Mouse (Mus musculus) embryo, embryonic 11 days (tissue): ENCODE results near the gene Snw1.

Experiments used
- DNase-seq: peaks from one replicate; pipeline ENCODE4 v3.0.0-alpha.2; 2015

The Snw1 gene

GRCm38 (mm10) chr12:87421708-87422507 is 50.2 kb downstream of the Snw1 start:
- no peak for DNase-seq

GRCm38 (mm10) chr12:87419974-87420485 is 52.0 kb downstream of the Snw1 start:
- DNase-seq = no peak

- peak; percentile 45 for DNase-seq
These were observed 53.2 kb downstream of the Snw1 start for GRCm38 (mm10) chr12:87418921-87419320.

GRCm38 (mm10) chr12:87416690-87417089 is 55.4 kb downstream of the Snw1 start:
- peak; percentile 66 for DNase-seq

GRCm38 (mm10) chr12:87415358-87415757 is 56.7 kb downstream of the Snw1 start:
- DNase-seq = no peak

GRCm38 (mm10) chr12:87413179-87413790 is 58.8 kb downstream of the Snw1 start:
- peak; percentile 75 for DNase-seq

GRCm38 (mm10) chr12:87410999-87411398 is 61.1 kb downstream of the Snw1 start:
- no peak for DNase-seq

GRCm38 (mm10) chr12:87409123-87409522 is 63.0 kb downstream of the Snw1 start:
- DNase-seq = no peak

GRCm38 (mm10) chr12:87407869-87408605 is 64.0 kb downstream of the Snw1 start:
- peak; percentile 65 for DNase-seq

GRCm38 (mm10) chr12:87405721-87406120 is 66.4 kb downstream of the Snw1 start:
- no peak for DNase-seq

GRCm38 (mm10) chr12:87405165-87405564 is 66.9 kb downstream of the Snw1 start:
- no peak for DNase-seq

- DNase-seq = peak; percentile 22
These were observed 70.2 kb downstream of the Snw1 start for GRCm38 (mm10) chr12:87401883-87402282.

GRCm38 (mm10) chr12:87399119-87399819 is 72.8 kb downstream of the Snw1 start:
- no peak for DNase-seq
